8 mouse cellular contexts compared by ENCODE assay signal in genomic region chr12:109068167-109068653, GRCm38 (mm10). TPM values are rescaled to one million over a fixed set of nuclear protein-coding genes. Genes with fewer than 3 reads are reported as not detected.
A peak's percentile ranks its signal among the peaks of the same experiment; 100 is the strongest.
DNase-seq lines count a peak whose midpoint lies in the region; ATAC-seq and TF ChIP-seq lines count a peak whose summit lies in the region.

Gene Begain, minus strand, starts transcription at chr12:109068217.

- WGBS in kidney, embryonic 14.5 days: 1% methylated on average over 29 of the region's 48 CpGs
- WGBS in embryonic facial prominence, embryonic 15.5 days: 4% methylated on average over 12 of the region's 48 CpGs
- under 1% methylated on average over 40 of the region's 48 CpGs for WGBS in neural tube, embryonic 11.5 days

- DNase-seq in kidney, adult 9 months: no peak
- peak in 1 of 2 experiments; percentile 49 for DNase-seq in left cerebral cortex, postnatal 10 days (ENCODE audit: extremely low spot score in 1 of 2, low spot score in 2 of 2)
- DNase-seq in neural tube, embryonic 11.5 days (ENCODE audit: low spot score): no peak
- no peak for DNase-seq in ovary, adult 18-20 months (ENCODE audit: low spot score)

- H3K36me3 ChIP-seq in kidney, embryonic 14.5 days (ENCODE audit: control insufficient read depth, insufficient read depth, low read length): no peaks in the 10 kb centered on the region
- no peaks in the 10 kb centered on the region for H3K36me3 ChIP-seq in E14TG2a.4 (ENCODE audit: insufficient read depth, low read length)
- no peaks in the 10 kb centered on the region for H3K36me3 ChIP-seq in embryonic facial prominence, embryonic 15.5 days
- no peaks in the 10 kb centered on the region for H3K36me3 ChIP-seq in neural tube, embryonic 11.5 days (ENCODE audit: control insufficient read depth, insufficient read depth, low read length)

- H3K9ac ChIP-seq in kidney, embryonic 14.5 days (ENCODE audit: low read depth, low read length): peak within 1 kb of the TSS; percentile 79
- peak within 1 kb of the TSS; percentile 58 for H3K9ac ChIP-seq in embryonic facial prominence, embryonic 15.5 days
- H3K9ac ChIP-seq in neural tube, embryonic 11.5 days (ENCODE audit: low read length): peak within 1 kb of the TSS; percentile 78

- TF ChIP-seq CTCF in E14TG2a.4 (conservative IDR thresholded peaks at IDR 0.05; ENCODE audit: low read length): no peak

- ATAC-seq in kidney, embryonic 14.5 days (ENCODE audit: low FRiP score, low TSS enrichment): peak; percentile 59
- ATAC-seq in embryonic facial prominence, embryonic 15.5 days (ENCODE audit: insufficient number of reproducible peaks, low FRiP score, low TSS enrichment, low read depth): 0 out of 2 replicates have a peak, but pooled peaks have one; percentile 12
- peak; percentile 55 for ATAC-seq in neural tube, embryonic 11.5 days (ENCODE audit: insufficient read depth, low FRiP score, low TSS enrichment)
- no peak for ATAC-seq in frontal cortex, adult (ENCODE audit: low TSS enrichment)

- peak within 1 kb of the TSS; percentile 51 for H3K4me3 ChIP-seq in kidney, embryonic 14.5 days (ENCODE audit: low read length)
- H3K4me3 ChIP-seq in E14TG2a.4 (replicated peaks; ENCODE audit: low read length): peak within 1 kb of the TSS; percentile 81
- H3K4me3 ChIP-seq in embryonic facial prominence, embryonic 15.5 days (replicated peaks): peak within 1 kb of the TSS; percentile 64
- peak within 1 kb of the TSS; percentile 62 for H3K4me3 ChIP-seq in neural tube, embryonic 11.5 days (ENCODE audit: low read depth, low read length)

- H3K4me1 ChIP-seq in kidney, embryonic 14.5 days (ENCODE audit: control insufficient read depth, insufficient read depth, low read length): 0 out of 2 replicates have a peak, but pooled peaks cover 10% of the 10 kb centered on the region
- peaks cover 23% of the 10 kb centered on the region for H3K4me1 ChIP-seq in E14TG2a.4 (replicated peaks; ENCODE audit: low read depth, low read length)
- peaks cover 14% of the 10 kb centered on the region for H3K4me1 ChIP-seq in embryonic facial prominence, embryonic 15.5 days
- H3K4me1 ChIP-seq in neural tube, embryonic 11.5 days (ENCODE audit: control insufficient read depth, insufficient read depth, low read length): 0 out of 2 replicates have a peak, but pooled peaks cover 3% of the 10 kb centered on the region

- intact Hi-C loops in left cerebral cortex, postnatal 10 days (cut with DNase I): loop anchor here (5.0 kb wide), 1 partner anchor 329 kb away; no protein-coding TSS in a partner anchor

- no peaks in the 10 kb centered on the region for H3K9me3 ChIP-seq in kidney, embryonic 14.5 days (ENCODE audit: control insufficient read depth, low read length)
- no peaks in the 10 kb centered on the region for H3K9me3 ChIP-seq in E14TG2a.4 (ENCODE audit: low read length)
- H3K9me3 ChIP-seq in embryonic facial prominence, embryonic 15.5 days (replicated peaks): no peaks in the 10 kb centered on the region
- no peaks in the 10 kb centered on the region for H3K9me3 ChIP-seq in neural tube, embryonic 11.5 days (ENCODE audit: control insufficient read depth, low read length)

- H3K4me2 ChIP-seq in kidney, embryonic 14.5 days (replicated peaks; ENCODE audit: low read depth, low read length): peak within 1 kb of the TSS; percentile 96
- H3K4me2 ChIP-seq in embryonic facial prominence, embryonic 15.5 days (replicated peaks): peak within 1 kb of the TSS; percentile 91
- peak within 1 kb of the TSS; percentile 87 for H3K4me2 ChIP-seq in neural tube, embryonic 11.5 days (ENCODE audit: low read depth)

- H3K27me3 ChIP-seq in kidney, embryonic 14.5 days (ENCODE audit: control insufficient read depth, insufficient read depth, low read length): peaks cover 6% of the 10 kb centered on the region; the same call in 1 of the 2 replicates
- H3K27me3 ChIP-seq in E14TG2a.4 (ENCODE audit: insufficient read depth, low read length): peaks cover 95% of the 10 kb centered on the region
- peaks cover 6% of the 10 kb centered on the region; the same call in 1 of the 2 replicates for H3K27me3 ChIP-seq in embryonic facial prominence, embryonic 15.5 days
- H3K27me3 ChIP-seq in neural tube, embryonic 11.5 days (ENCODE audit: control insufficient read depth, insufficient read depth, low read length): no peaks in the 10 kb centered on the region

- H3K27ac ChIP-seq in kidney, embryonic 14.5 days (ENCODE audit: low read depth, low read length): 0 out of 2 replicates have a peak within 1 kb of the TSS, but pooled peaks have one; percentile 42
- H3K27ac ChIP-seq in embryonic facial prominence, embryonic 15.5 days (replicated peaks): peak within 1 kb of the TSS; percentile 69
- H3K27ac ChIP-seq in neural tube, embryonic 11.5 days (ENCODE audit: low read depth, low read length): no peak within 1 kb of the TSS

RNA-seq across cellular contexts. Expression of gene Begain, which starts in this region (rescaled TPM):
- 5.7 and 6.2 TPM in 2 replicates for polyA plus RNA-seq in kidney, embryonic 14.5 days (2014; fragmentation: Nextera tagmentation; extraction: Ambion mirVana)
- polyA plus RNA-seq in embryonic facial prominence, embryonic 15.5 days (2015; fragmentation: Nextera tagmentation; extraction: Ambion mirVana): 15.1 and 16.8 TPM in 2 replicates
- total RNA-seq in left cerebral cortex, postnatal 10 days (2021): 100 to 1,000 TPM; 158 to 167 TPM
- 11.3 and 14.9 TPM in 2 replicates for polyA plus RNA-seq in neural tube, embryonic 11.5 days (2014; fragmentation: Nextera tagmentation; extraction: Ambion mirVana)
